Mouse (Mus musculus) layer of hippocampus, adult 18-20 months (tissue): Measurements from ENCODE around the gene Fam19a5. TPM values are rescaled to one million over a fixed set of nuclear protein-coding genes. Genes with fewer than 3 reads are reported as not detected.

ENCODE experiments used
- DNase-seq, 2 experiments: peaks; one replicate each; pipeline ENCODE4 v3.0.0; 2022; ENCODE audit warnings: low spot score in 2 of 2
- long read RNA-seq: library from polyadenylated mRNA; stranded (forward); transcript quantifications from one replicate; pipeline ENCODE4 v2.0.0, GENCODE M21; 2021
- total RNA-seq, 2 experiments: library from RNA; stranded (reverse); gene quantifications; 2 replicates each; pipeline ENCODE4 v1.2.3; 2021

Fam19a5 gene
- total RNA-seq = 100 to 1,000 TPM; 142 to 144 TPM
- long read RNA-seq, transcript Fam19a5-202 (4 exons, 2,649 nt) = major isoform, 99 of 139 reads
- long read RNA-seq, transcript Fam19a5-201 (4 exons, 2,603 nt) = minor isoform, 7 of 139 reads
- long read RNA-seq, partial matches to known transcripts = 21 of 139 reads
- long read RNA-seq, other reads (novel, unspliced or antisense) = 12 of 139 reads

- peak in 1 of 2 experiments; percentile 70 for DNase-seq
These were observed at the start of gene Fam19a5 for GRCm38 (mm10) chr15:87543599-87544338. Fam19a5 (plus strand) TSS chr15:87544299.

- DNase-seq = no peak
These were observed 42.4 kb upstream of the Fam19a5 start for GRCm38 (mm10) chr15:87501737-87502136.

GRCm38 (mm10) chr15:87507349-87507748 is 36.8 kb upstream of the Fam19a5 start:
- no peak for DNase-seq

GRCm38 (mm10) chr15:87510886-87511285 is 33.2 kb upstream of the Fam19a5 start:
- DNase-seq = no peak

GRCm38 (mm10) chr15:87518161-87518560 is 25.9 kb upstream of the Fam19a5 start:
- DNase-seq = no peak

- DNase-seq = no peak
These were observed 14.8 kb upstream of the Fam19a5 start for GRCm38 (mm10) chr15:87529271-87529670.

GRCm38 (mm10) chr15:87541656-87542055 is 2.4 kb upstream of the Fam19a5 start:
- DNase-seq = no peak

GRCm38 (mm10) chr15:87544401-87545129 is 466 bp downstream of the Fam19a5 start:
- peak in 1 of 2 experiments; percentile 65 for DNase-seq

- no peak for DNase-seq
These were observed 1.1 kb downstream of the Fam19a5 start for GRCm38 (mm10) chr15:87545130-87545642.

- no peak for DNase-seq
These were observed 1.7 kb downstream of the Fam19a5 start for GRCm38 (mm10) chr15:87545731-87546360.

- DNase-seq = peak; percentile 67 to 89
These were observed 2.9 kb downstream of the Fam19a5 start for GRCm38 (mm10) chr15:87547022-87547421.

GRCm38 (mm10) chr15:87549724-87550123 is 5.6 kb downstream of the Fam19a5 start:
- no peak for DNase-seq

- no peak for DNase-seq
These were observed 6.7 kb downstream of the Fam19a5 start for GRCm38 (mm10) chr15:87550756-87551155.

- DNase-seq = no peak
These were observed 7.5 kb downstream of the Fam19a5 start for GRCm38 (mm10) chr15:87551556-87551955.

GRCm38 (mm10) chr15:87555811-87556210 is 11.7 kb downstream of the Fam19a5 start:
- no peak for DNase-seq

GRCm38 (mm10) chr15:87564331-87564730 is 20.2 kb downstream of the Fam19a5 start:
- DNase-seq = no peak

- DNase-seq = peak in 1 of 2 experiments; percentile 71
These were observed 22.2 kb downstream of the Fam19a5 start for GRCm38 (mm10) chr15:87566040-87566929.

- no peak for DNase-seq
These were observed 26.1 kb downstream of the Fam19a5 start for GRCm38 (mm10) chr15:87570182-87570581.

GRCm38 (mm10) chr15:87579861-87580260 is 35.8 kb downstream of the Fam19a5 start:
- DNase-seq = no peak

GRCm38 (mm10) chr15:87583921-87584621 is 40.0 kb downstream of the Fam19a5 start:
- DNase-seq = peak; percentile 43 to 68
